Mouse (Mus musculus): Measurements from ENCODE around the gene Ptpra. TPM values are rescaled to one million over a fixed set of nuclear protein-coding genes. Genes with fewer than 3 reads are reported as not detected.
"Not testable (repeated sequence)": the region's sequence is repeated elsewhere in the genome, so short reads cannot be mapped to it uniquely, and the experiment has no call there.

Ptpra gene
- polyA plus RNA-seq, 1 experiment from 2014 or later, result 28.2 TPM

DNA sequence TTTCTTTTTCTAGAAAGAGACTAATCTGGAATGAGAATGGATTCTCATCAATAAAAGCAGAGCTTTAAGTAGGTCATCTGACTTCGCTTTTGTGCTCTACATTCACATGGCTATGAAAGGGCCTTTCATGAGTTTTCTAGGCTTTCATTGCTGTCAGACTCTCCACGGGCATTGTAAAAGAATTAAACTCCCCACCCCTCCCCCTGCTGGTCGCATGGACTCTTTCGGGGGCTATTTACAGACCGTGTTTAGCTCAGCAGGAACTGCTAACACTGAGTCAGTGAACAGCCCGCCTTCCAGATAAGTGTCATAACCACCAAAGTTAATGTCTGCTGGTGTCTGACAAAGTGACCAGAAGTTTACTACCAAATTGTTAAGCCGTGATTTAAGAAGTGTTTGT is 41.5 kb downstream of the Ptpra start:
- H3K4me1 ChIP-seq (replicated peaks; ENCODE audit: control insufficient read depth, insufficient read depth, low read length), result no peaks in the 10 kb centered on the region
- no peaks in the 10 kb centered on the region for H3K9me3 ChIP-seq (ENCODE audit: control insufficient read depth)
- WGBS, result 31% methylated on average over 7 of the region's 7 CpGs
- peak; percentile 26; the same call in 1 of the 2 replicates for TF ChIP-seq CTCF (IDR thresholded peaks at IDR 0.05; ENCODE audit: low read depth)
- H3K4me3 ChIP-seq (ENCODE audit: low read depth, low read length), result no peak overlapping the region
- no peak overlapping the region for H3K4me2 ChIP-seq (replicated peaks; ENCODE audit: low read depth)
- no peaks in the 10 kb centered on the region for H3K27me3 ChIP-seq (replicated peaks; ENCODE audit: control insufficient read depth, insufficient read depth, low read length)
- no peak overlapping the region for H3K27ac ChIP-seq (ENCODE audit: low read depth, low read length)
- ATAC-seq, result no peak
- no peak overlapping the region for H3K9ac ChIP-seq (ENCODE audit: low read depth, low read length)
- H3K36me3 ChIP-seq (ENCODE audit: control insufficient read depth, insufficient read depth), result no peaks in the 10 kb centered on the region

DNA sequence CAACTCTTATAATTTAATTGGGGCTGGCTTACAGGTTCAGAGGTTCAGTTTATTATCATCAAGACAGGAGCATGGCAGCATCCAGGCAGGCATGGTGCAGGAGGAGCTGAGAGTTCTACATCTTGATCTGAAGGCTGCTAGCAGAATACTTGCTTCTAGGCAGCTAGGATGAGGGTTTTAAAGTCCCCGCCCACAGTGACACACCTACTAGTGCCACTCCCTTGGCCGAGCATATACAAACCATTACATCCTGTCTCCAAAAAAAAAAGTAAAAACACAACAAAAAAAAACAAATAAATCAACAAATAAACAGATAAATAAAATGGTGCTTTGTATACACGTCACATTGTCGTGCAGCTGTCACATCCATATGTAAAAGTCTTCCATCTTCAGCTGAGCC is 45.0 kb downstream of the Ptpra start:
- not testable (repeated sequence) for H3K36me3 ChIP-seq (ENCODE audit: control insufficient read depth, insufficient read depth); H3K4me2 ChIP-seq (replicated peaks; ENCODE audit: low read depth); H3K9me3 ChIP-seq (ENCODE audit: control insufficient read depth); H3K4me1 ChIP-seq (replicated peaks; ENCODE audit: control insufficient read depth, insufficient read depth, low read length); H3K27me3 ChIP-seq (replicated peaks; ENCODE audit: control insufficient read depth, insufficient read depth, low read length); H3K27ac ChIP-seq (ENCODE audit: low read depth, low read length); H3K9ac ChIP-seq (ENCODE audit: low read depth, low read length); ATAC-seq; H3K4me3 ChIP-seq (ENCODE audit: low read depth, low read length)
- 80% methylated on average over 4 of the region's 4 CpGs for WGBS

DNA sequence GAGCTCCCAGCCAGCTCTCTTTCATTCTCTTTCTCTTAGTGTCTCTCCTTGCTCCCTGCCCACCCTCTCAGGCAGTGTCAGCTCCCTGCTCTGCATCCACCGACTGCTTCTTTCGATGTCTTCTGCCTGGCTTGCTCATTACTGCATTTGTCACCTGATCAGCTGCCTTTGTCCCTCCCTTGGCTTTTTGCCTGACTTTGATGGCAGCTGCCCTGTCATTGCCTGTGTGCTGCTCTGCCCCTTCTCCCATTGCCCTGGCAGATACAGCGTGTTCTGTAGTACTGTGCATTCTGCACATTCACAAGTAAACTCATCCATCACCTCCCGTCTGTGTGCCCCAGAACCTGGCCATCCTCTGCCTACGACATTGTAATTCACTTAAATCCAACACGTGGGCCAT is 46.0 kb downstream of the Ptpra start:
- H3K9ac ChIP-seq (ENCODE audit: low read depth, low read length), result no peak overlapping the region
- H3K4me3 ChIP-seq (ENCODE audit: low read depth, low read length), result no peak overlapping the region
- H3K27me3 ChIP-seq (replicated peaks; ENCODE audit: control insufficient read depth, insufficient read depth, low read length), result no peaks in the 10 kb centered on the region
- no peaks in the 10 kb centered on the region for H3K36me3 ChIP-seq (ENCODE audit: control insufficient read depth, insufficient read depth)
- WGBS, result 54% methylated on average over 6 of the region's 6 CpGs
- TF ChIP-seq CTCF (IDR thresholded peaks at IDR 0.05; ENCODE audit: low read depth), result no peak
- H3K4me1 ChIP-seq (replicated peaks; ENCODE audit: control insufficient read depth, insufficient read depth, low read length), result no peaks in the 10 kb centered on the region
- no peak overlapping the region for H3K27ac ChIP-seq (ENCODE audit: low read depth, low read length)
- H3K9me3 ChIP-seq (ENCODE audit: control insufficient read depth), result no peaks in the 10 kb centered on the region
- H3K4me2 ChIP-seq (replicated peaks; ENCODE audit: low read depth), result no peak overlapping the region
- no peak for ATAC-seq

DNA sequence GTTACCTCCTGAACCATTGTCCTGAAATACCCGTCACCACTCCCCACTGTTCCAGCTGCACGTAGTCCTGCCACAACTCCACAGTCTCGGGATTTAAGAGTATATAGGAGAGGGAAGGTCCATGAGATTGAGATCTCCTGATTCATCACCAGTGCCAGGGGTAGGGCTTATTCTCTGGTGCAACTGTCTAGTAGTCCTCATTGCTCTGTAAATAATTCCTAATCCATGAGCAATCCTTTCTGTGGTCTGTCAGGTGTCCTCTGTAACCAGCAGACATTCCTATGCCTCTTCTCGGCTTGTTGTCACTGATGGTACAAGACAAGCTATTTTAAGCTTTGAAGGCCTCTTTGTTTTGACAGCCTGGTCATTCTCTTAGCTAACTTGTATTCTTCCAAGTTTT is 46.9 kb downstream of the Ptpra start:
- Histone ChIP-seq H3K27me3 (replicated peaks; ENCODE audit: control insufficient read depth, insufficient read depth, low read length) (no peaks in the 10 kb centered on the region), H3K4me3 (ENCODE audit: low read depth, low read length) (no peak overlapping the region), H3K27ac (ENCODE audit: low read depth, low read length) (no peak overlapping the region), H3K4me2 (replicated peaks; ENCODE audit: low read depth) (no peak overlapping the region), H3K9ac (ENCODE audit: low read depth, low read length) (no peak overlapping the region), H3K36me3 (ENCODE audit: control insufficient read depth, insufficient read depth) (no peaks in the 10 kb centered on the region), H3K9me3 (ENCODE audit: control insufficient read depth) (no peaks in the 10 kb centered on the region), H3K4me1 (replicated peaks; ENCODE audit: control insufficient read depth, insufficient read depth, low read length) (no peaks in the 10 kb centered on the region)
- ATAC-seq, result no peak
- no peak for TF ChIP-seq CTCF (IDR thresholded peaks at IDR 0.05; ENCODE audit: low read depth)
- 45% methylated on average over 4 of the region's 4 CpGs for WGBS

DNA sequence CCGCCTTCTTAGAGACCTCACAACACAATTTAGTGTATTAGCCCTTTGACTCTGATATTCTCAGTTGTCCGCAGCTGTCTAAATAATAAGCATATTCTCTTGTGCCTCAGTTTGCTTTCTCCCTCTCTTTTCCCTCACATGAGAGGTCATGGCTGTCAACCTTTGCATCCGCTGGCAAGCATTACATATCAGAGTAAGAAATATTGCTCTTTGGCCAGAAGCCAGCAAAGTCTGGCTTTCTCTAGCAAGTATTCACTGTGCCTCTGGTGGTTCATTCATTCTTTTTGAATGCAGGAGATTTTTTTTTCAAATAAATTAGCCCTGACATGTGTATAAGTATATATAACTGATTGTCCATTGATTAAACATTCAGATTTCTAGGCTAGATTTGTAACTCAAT is 49.5 kb downstream of the Ptpra start:
- no peak overlapping the region for H3K27ac ChIP-seq (ENCODE audit: low read depth, low read length)
- 63% methylated on average over 3 of the region's 3 CpGs for WGBS
- H3K9ac ChIP-seq (ENCODE audit: low read depth, low read length), result no peak overlapping the region
- H3K4me2 ChIP-seq (replicated peaks; ENCODE audit: low read depth), result no peak overlapping the region
- no peaks in the 10 kb centered on the region for H3K9me3 ChIP-seq (ENCODE audit: control insufficient read depth)
- no peaks in the 10 kb centered on the region for H3K36me3 ChIP-seq (ENCODE audit: control insufficient read depth, insufficient read depth)
- no peaks in the 10 kb centered on the region for H3K4me1 ChIP-seq (replicated peaks; ENCODE audit: control insufficient read depth, insufficient read depth, low read length)
- no peak overlapping the region for H3K4me3 ChIP-seq (ENCODE audit: low read depth, low read length)
- TF ChIP-seq CTCF (IDR thresholded peaks at IDR 0.05; ENCODE audit: low read depth), result no peak
- H3K27me3 ChIP-seq (replicated peaks; ENCODE audit: control insufficient read depth, insufficient read depth, low read length), result no peaks in the 10 kb centered on the region
- ATAC-seq, result no peak

DNA sequence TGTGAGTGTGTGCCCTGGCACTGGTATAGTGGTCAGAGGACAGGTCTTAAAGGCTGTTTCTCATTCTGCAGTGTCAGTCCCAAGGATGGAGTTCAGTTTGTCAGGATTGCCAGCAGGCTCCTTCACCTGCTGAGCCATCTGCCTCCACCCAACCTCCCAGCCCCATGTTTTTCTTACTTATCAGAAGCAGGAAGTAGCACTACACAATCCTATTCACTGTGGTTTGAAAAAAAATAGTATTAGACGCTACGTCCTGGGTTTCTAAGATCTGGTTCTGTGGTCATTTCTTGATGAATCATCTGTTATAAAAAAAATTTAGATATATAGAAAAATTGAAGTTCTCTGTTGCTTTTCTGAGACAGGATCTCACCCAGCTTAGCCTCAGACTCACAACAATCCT is 51.5 kb downstream of the Ptpra start:
- no peaks in the 10 kb centered on the region for H3K9me3 ChIP-seq (ENCODE audit: control insufficient read depth)
- H3K4me3 ChIP-seq (ENCODE audit: low read depth, low read length), result no peak overlapping the region
- no peaks in the 10 kb centered on the region for H3K27me3 ChIP-seq (replicated peaks; ENCODE audit: control insufficient read depth, insufficient read depth, low read length)
- H3K9ac ChIP-seq (ENCODE audit: low read depth, low read length), result no peak overlapping the region
- no peak for TF ChIP-seq CTCF (IDR thresholded peaks at IDR 0.05; ENCODE audit: low read depth)
- H3K27ac ChIP-seq (ENCODE audit: low read depth, low read length), result no peak overlapping the region
- WGBS, result 52% methylated on average over 2 of the region's 2 CpGs
- no peaks in the 10 kb centered on the region for H3K4me1 ChIP-seq (replicated peaks; ENCODE audit: control insufficient read depth, insufficient read depth, low read length)
- H3K36me3 ChIP-seq (ENCODE audit: control insufficient read depth, insufficient read depth), result no peaks in the 10 kb centered on the region
- no peak overlapping the region for H3K4me2 ChIP-seq (replicated peaks; ENCODE audit: low read depth)
- ATAC-seq, result no peak

DNA sequence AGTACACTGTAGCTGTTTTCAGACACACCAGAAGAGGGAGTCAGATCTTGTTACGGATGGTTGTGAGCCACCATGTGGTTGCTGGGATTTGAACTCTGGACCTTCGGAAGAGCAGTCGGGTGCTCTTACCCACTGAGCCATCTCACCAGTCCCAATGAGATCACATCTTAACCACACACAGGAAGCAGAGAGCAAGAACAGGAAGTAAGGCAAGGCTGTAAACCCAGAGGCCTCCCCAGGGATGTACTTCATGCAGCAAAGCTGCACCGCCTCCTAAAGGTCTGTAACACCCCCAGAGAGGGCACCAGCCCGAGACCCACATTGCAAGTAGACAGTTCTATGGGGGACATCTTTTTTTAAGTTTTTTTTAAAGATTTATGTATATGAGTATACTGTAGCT is 61.5 kb downstream of the Ptpra start:
- not testable (repeated sequence) for H3K9ac ChIP-seq (ENCODE audit: low read depth, low read length); H3K27ac ChIP-seq (ENCODE audit: low read depth, low read length)
- 96% methylated on average over 4 of the region's 5 CpGs for WGBS

More for the DNA sequence above, 61.5 kb downstream of the Ptpra start:
- H3K4me3 ChIP-seq (ENCODE audit: low read depth, low read length); H3K4me1 ChIP-seq (replicated peaks; ENCODE audit: control insufficient read depth, insufficient read depth, low read length); H3K4me2 ChIP-seq (replicated peaks; ENCODE audit: low read depth); H3K9me3 ChIP-seq (ENCODE audit: control insufficient read depth); ATAC-seq; H3K27me3 ChIP-seq (replicated peaks; ENCODE audit: control insufficient read depth, insufficient read depth, low read length): not testable (repeated sequence)
- peaks cover 14% of the 10 kb centered on the region for H3K36me3 ChIP-seq (ENCODE audit: control insufficient read depth, insufficient read depth)
